Mouse (Mus musculus) small intestine, adult 2 months (tissue): Measurements from ENCODE around the gene Rps11.

Experiments used
- CTCF ChIP-seq: fragments of 200-500 bp; IDR thresholded peaks from 2 replicates; pipeline ENCODE4 v1.5.1; 2012; ENCODE audit warnings: low read depth, mild to moderate bottlenecking, control low read depth, inconsistent platforms, low read length, moderate library complexity, mixed read lengths; ENCODE audit not compliant: insufficient replicate concordance, insufficient read length; ENCODE audit errors: extremely low read depth
- POLR2A ChIP-seq: fragments of 200-500 bp; IDR thresholded peaks from 2 replicates; pipeline ENCODE4 v1.6.1; 2012; ENCODE audit warnings: low read depth, mild to moderate bottlenecking, control low read depth, inconsistent platforms, low read length, moderate library complexity

- TF ChIP-seq POLR2A (no peak), CTCF (no peak)
These were observed 933 bp upstream of the Rps11 start for GRCm38 (mm10) chr7:45125144-45125600.
